Mouse (Mus musculus): ENCODE measurements around the gene Cdk6.
"Not testable (repeated sequence)": the region's sequence is repeated elsewhere in the genome, so short reads cannot be mapped to it uniquely, and the experiment has no call there.

Cdk6 gene

DNA sequence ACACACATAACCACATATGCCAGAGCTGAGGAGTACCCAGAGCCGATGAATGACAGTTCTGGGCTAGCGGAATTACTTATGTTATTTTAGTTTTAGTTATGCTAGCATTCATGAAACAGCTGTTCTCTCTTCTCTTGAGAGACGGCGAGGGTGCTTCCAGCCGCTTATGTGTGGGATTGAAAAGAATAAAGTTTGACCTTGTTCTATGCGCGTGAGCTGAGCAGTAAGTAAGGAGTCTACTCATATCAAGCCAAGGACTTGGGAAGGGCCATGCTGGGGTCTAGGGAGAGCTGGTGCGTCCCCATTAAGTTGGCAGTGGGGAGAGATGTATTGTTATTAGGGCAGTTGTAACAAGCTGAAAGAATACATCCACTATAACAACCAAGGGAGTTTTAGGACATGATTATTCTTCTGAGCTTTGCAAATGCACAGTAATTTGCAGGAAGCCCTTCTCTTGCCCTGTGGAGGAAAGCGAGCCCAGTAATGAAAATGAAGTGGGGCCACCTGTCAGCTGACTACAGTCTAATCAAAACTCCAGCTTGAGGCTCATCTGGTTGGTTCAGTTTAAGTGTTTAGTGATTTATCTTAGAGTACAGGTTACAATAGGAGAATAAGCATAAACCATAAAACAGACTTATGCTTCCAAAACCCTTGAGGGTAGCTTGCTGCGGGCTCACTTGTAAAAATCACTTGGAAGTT, 170.0 kb downstream of the Cdk6 start:
- DNase-seq (ENCODE audit: low read depth) = no peak

DNA sequence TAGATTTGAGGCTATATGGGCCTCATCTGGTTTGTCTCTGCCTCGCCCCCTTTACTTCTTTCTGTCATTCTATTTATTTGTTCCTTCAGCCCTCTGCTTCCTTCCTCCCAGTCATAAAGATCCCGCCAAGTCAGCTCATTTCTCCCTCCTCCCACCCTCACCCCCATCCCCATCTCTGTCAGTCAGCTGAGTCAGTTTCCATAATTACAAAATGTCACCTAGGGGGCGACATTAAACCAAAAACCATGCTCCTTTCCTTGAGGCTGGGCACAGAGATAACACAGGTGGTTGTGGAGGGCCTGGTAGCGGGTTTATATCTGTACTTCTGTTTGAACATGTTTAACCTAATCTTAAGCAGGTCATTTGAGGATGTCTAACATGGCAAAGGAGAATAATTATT, 171.3 kb downstream of the Cdk6 start:
- DNase-seq (ENCODE audit: low read depth) = peak; percentile 38

- no peak for DNase-seq (ENCODE audit: low read depth)
Measured at GRCm38 (mm10) chr5:3514901-3515311, 173.6 kb downstream of the Cdk6 start.

- DNase-seq (ENCODE audit: low read depth) = no peak
Measured at GRCm38 (mm10) chr5:3515477-3515876, 174.2 kb downstream of the Cdk6 start.

DNA sequence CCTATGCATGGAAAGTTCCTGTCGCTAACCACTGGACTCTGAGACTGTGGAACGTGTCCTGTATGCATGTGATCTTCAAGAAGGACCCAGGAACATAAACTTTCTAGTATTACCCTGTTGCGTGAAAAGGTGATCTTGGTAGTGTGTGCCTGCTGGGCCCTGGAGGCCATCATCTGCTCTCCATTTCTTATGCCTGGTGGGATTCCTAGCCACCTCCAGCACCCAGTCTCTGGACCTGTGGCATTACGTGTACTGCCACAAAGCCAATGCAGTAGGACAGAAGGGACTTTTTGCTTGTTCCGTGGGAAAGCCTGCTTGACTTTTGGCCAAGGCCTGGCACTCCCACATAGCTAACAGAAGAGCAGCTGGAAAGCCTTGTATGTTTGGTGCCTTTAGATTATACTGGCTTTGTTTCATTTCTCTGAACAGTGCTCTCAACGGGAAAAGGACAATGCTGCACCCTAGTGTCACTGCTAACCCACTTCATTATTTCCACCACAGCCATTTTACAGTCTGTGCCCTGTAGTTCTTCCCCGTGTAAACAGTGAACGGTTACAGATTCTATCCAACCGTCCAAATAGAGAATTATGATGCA, 175.3 kb downstream of the Cdk6 start:
- DNase-seq (ENCODE audit: low read depth) = peak; percentile 40

- no peak for DNase-seq (ENCODE audit: low read depth)
Measured at GRCm38 (mm10) chr5:3520493-3521359, 179.4 kb downstream of the Cdk6 start.

DNA sequence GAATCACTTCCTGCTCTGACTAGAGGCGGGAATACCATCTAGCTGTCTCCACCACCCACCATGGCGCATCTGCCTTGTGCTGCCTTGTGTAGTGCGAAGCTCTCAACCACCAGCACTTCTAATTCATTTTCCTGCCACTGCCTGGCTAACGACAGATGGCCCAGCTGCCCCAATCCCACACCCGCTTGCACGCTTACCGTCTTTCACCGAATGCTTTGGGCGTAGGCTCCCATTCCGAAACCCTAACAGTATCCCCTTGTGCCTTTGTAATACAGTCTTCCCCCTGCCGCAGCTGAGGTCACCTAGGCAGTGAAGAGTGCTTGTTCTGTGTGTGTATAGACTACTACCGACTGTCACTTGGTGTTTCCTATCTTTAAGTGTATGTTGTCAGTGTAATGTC, 180.5 kb downstream of the Cdk6 start:
- DNase-seq (ENCODE audit: low read depth) = no peak

- no peak for DNase-seq (ENCODE audit: low read depth)
Measured at GRCm38 (mm10) chr5:3522826-3523225, 181.5 kb downstream of the Cdk6 start.

- DNase-seq (ENCODE audit: low read depth) = no peak
Measured at GRCm38 (mm10) chr5:3527041-3527691, 185.9 kb downstream of the Cdk6 start.

DNA sequence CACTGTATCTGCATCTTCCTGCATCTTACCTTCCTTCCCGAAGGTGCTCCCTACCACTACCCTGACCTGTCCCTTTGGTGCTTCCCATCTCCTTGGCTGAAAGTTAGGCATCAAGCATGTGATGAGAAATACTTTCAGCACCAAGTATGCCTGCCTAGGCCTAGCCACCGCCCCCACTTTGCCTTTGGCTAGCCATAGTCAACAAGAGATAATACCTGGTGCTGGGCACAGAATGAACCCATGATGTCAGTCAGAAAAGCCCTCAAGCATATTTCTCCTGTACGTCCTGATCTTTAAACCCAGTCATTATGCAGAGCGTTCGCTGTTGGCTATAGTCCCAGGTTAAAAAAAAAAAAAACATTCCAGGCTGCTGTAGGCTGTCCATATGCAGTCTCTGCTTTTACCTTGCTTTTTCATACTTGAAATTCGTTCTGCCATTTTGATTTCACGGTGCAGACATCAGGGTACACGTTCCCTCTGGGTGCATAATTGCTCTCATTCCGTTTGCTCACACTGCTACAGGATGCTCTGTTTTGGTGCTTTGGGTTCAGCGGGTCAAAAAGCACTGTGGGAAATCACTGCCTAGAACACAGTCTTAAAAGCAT, 188.4 kb downstream of the Cdk6 start:
- DNase-seq (ENCODE audit: low read depth) = no peak

DNA sequence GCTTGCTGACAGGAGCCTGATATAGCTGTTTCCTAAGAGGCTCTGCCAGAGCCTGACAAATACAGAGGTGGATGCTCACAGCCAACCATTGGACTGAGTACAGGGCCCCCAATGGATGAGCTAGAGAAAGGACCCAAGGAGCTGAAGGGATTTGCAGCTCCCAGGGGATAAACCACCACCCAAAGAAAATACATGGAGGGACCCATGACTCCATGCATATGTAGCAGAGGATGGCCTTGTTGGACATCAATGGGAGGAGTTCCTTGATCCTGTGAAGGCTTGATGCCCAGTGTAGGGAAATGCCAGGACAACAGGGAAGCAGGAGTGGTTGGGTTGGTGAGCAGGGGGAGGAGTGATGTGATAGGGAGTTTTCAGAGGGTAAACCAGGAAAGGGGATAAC, 190.8 kb downstream of the Cdk6 start:
- not testable (repeated sequence) for DNase-seq (ENCODE audit: low read depth)

DNA sequence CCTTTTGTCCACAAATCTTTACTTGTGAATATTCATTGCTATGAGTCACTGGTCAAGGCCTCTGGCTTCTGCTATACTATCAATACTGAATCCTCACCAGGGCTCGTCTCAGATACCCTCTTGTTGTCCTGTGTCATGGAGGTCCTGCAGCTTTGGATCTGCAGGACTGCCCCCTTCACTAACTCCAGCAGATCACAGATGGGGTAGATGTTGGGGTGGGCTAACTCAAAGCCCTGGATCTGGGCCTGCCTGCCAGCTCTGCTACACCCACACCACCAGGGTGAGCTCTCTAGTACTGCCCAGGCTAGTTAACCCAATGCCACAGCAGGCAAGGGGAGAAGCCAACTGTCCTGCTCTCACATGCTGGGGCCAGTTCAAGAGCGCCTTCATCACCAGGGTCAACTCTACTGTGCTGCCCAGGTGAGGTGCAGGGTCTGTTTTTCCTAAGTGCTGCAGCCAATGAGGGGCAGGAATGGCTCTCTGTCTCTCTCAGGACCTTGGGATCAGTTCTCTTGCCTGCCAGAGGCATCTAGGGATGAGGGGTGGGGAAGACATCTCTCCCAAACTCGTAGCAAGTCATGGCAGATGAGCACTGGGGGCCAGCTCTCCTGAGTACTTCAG, 195.4 kb downstream of the Cdk6 start:
- no peak for DNase-seq (ENCODE audit: low read depth)

DNA sequence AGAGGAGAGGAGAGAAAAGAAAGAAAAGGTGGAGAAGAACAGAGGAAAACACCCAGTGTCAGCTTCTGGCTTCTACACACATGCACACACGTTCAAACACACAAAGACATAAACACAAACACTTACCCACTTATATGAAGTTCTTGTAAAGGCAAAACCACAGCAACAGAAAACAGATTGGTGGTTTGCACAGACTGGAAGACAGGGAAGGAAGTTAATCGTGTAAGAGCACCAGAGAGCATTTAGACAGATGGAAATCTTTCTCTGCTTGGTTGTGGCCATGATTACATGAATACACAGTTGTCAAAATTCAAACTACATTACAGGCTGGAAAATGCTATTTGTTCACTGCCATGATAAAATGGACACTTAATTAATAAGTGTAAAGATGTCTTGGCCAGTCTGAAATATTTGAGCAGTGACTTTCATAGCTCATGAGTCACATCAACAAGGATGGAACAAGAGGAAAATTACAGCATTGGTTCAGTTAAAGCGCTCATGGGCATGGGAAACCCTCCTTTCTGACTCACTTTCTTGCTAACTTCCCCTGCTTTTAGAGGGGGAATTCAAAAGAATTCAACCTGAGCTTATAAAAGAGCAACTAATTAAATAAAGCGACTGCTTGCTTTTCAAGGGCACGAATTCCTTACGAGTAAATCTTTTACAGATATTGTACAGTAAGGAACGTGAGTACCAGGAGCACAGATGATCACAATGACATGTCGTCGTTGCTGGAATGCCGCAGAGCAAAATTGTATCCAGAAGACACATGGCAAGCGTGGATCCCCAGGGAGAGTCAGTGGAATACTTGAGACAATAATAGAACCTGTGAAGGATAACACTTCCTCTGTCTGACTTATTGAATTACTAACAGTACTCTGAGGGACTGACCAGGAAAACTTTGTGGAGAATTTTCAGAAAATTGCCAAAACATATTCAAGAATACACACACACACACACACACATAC, 197.5 kb downstream of the Cdk6 start:
- DNase-seq (ENCODE audit: low read depth) = no peak

DNA sequence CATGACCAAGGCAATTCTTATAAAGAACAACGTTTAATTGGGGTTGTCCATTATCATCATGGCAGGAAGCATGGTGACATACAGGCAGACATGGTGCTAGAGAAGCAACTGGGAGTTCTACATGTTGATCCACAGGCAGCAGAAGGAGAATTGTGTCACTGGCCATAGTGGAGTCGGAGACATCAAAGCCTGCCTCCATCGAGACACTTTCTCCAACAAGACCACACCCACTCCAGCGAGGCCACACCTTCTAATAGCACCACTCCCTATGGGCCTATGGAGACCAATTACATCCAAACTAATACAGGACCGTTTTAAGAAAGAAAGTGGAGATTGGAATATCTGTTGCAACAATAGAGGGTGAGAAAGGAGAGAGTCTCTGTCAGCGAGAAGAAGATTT, 200.6 kb downstream of the Cdk6 start:
- no peak for DNase-seq (ENCODE audit: low read depth)

DNA sequence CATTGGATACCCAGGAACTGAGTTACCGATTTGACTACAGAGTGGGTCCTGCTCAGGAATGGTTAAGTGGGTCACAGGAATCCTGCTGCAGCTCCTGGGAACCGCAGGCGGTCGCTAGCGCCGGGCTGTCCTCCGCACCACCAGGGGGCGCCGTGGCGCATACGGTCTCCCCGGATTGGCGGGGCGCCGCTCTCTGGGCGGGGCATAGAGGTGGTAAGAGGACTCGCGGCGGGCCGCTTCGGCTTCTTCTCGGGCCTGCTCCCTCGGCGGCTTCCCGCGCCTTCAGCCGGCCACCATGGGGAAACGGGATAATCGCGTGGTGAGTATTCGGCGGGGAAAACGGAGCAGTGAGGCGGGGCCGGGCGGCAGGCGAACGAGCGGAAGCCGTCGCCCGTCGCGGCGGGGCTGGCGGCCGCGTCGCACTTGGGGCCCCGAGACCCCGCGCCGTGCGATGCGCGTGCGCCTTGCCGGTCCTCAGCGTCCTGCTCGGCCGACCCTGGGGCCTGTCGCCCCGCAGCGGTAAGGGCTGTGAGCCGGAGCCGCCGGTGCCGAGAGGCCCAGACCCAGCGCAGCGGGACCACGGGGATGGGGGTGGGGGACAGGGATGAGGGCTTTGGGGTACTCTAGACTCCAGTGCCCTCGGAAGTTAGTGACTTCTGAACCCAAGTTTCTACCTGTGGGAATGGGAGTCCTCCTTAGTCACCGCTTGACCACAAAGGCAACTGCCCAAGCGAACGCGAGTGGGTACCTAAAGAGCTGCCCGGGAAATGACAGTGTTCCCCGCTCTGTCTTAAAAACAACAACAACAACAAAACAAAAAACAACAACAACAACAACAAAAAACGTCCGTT, 202.6 kb downstream of the Cdk6 start, which contains the start of gene Fam133b:
Fam133b (plus strand) TSS at position 205 of the 851 bp plus-strand sequence.
- peak; percentile 95 for DNase-seq (ENCODE audit: low read depth)

- no peak for DNase-seq (ENCODE audit: low read depth)
Measured at GRCm38 (mm10) chr5:3544480-3544769, 203.1 kb downstream of the Cdk6 start.

GRCm38 (mm10) chr5:3546226-3546625, 204.9 kb downstream of the Cdk6 start:
- DNase-seq (ENCODE audit: low read depth) = no peak

DNA sequence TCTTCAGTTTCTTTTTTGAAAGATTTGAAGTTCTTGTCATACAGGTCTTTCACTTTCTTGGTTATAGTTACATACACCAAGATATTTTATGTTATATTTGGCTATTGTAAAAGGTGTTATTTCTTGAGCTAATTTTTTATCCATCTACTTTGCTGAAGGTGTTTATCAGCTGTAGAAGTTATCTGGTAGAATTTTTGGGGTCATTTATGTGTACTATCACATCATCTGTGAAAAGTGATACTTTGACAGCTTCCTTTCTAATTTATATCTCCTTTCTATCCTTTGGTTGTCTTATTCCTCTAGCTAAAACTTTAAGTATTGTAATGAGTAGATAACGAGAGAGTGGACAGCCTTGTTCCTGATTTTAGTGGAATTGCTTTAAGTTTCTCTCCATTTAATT, 210.2 kb downstream of the Cdk6 start:
- DNase-seq (ENCODE audit: low read depth) = no peak

- DNase-seq (ENCODE audit: low read depth) = no peak
Measured at GRCm38 (mm10) chr5:3554198-3554597, 212.9 kb downstream of the Cdk6 start.

- DNase-seq (ENCODE audit: low read depth) = no peak
Measured at GRCm38 (mm10) chr5:3571266-3571665, 230.0 kb downstream of the Cdk6 start, which contains the start of gene 1700109H08Rik. Gene 1700109H08Rik, plus strand, starts transcription at chr5:3571566.
